Mouse (Mus musculus): Measurements from ENCODE around the gene Olfr764-ps1. TPM values are rescaled to one million over a fixed set of nuclear protein-coding genes. Genes with fewer than 3 reads are reported as not detected.
"Not testable (repeated sequence)": the region's sequence is repeated elsewhere in the genome, so short reads cannot be mapped to it uniquely, and the experiment has no call there.

Olfr764-ps1 gene
- polyA plus RNA-seq, 1 experiment from 2014 or later: not detected

DNA sequence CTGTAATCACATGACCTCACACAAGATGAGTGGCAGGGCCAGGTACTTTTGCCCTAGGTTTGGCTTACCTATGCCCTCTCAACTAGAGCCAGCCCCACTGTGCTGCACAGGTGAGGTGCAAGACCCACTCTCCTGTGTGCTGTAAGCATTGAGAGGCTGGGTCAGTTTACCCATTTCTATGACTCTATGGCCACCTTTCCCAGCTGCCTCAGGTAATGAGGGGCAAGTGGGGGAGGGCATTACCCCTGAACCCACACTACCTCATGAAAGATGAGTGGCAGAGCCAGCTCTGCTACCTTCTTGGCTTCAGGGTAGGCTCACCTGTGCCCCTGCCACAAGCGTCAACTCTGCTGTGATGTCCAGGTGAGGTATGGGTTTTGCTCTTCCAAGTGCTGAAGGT, 43.9 kb downstream of the Olfr764-ps1 start:
- no peaks in the 10 kb centered on the region for H3K27me3 ChIP-seq (ENCODE audit: insufficient read depth, poor library complexity, severe bottlenecking)
- H3K27ac ChIP-seq: no peak overlapping the region
- no peaks in the 10 kb centered on the region for H3K9me3 ChIP-seq
- no peaks in the 10 kb centered on the region for H3K36me3 ChIP-seq
- WGBS: 97% methylated on average over 1 of the region's 1 CpGs
- no peak overlapping the region for H3K4me3 ChIP-seq
- no peaks in the 10 kb centered on the region for H3K4me1 ChIP-seq (replicated peaks)
- no peak for DNase-seq (ENCODE audit: low spot score)

GRCm38 (mm10) chr10:128990994-128991393, 48.7 kb downstream of the Olfr764-ps1 start:
- Histone ChIP-seq H3K27me3 (ENCODE audit: insufficient read depth, poor library complexity, severe bottlenecking) (no peaks in the 10 kb centered on the region), H3K4me1 (replicated peaks) (no peaks in the 10 kb centered on the region)
- DNase-seq (ENCODE audit: low spot score): no peak

GRCm38 (mm10) chr10:128990129-128990850, 49.4 kb downstream of the Olfr764-ps1 start:
- H3K4me3 ChIP-seq; H3K4me1 ChIP-seq (replicated peaks); H3K27me3 ChIP-seq (ENCODE audit: insufficient read depth, poor library complexity, severe bottlenecking); DNase-seq (ENCODE audit: low spot score); H3K9me3 ChIP-seq; H3K27ac ChIP-seq; H3K36me3 ChIP-seq: not testable (repeated sequence)
- WGBS: 62% methylated on average over 7 of the region's 10 CpGs

More at GRCm38 (mm10) chr10:128990994-128991393, 48.7 kb downstream of the Olfr764-ps1 start:
- no peak overlapping the region for H3K27ac ChIP-seq
- no peaks in the 10 kb centered on the region for H3K36me3 ChIP-seq
- no peak overlapping the region for H3K4me3 ChIP-seq
- H3K9me3 ChIP-seq: no peaks in the 10 kb centered on the region

DNA sequence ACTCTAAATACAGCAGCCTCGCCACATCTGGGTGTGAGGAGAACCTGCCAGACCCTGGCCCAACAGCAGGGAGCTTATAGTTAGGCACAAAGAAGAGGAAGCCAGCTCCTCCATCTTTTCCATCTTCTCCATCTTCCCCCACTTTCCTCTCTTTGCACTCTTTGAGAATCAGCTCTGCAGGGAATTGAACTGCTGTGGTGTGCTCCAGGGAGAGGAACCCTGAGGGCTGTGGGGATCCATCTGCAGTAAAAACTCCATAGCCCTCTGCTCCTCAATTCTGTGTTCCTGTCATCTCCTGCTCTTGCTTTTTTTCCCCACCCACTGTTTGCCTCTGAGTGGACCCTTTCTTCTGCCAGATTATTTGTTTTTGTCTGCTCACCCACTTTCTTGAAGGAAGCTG, 50.6 kb downstream of the Olfr764-ps1 start, which contains the start of gene Olfr9:
Olfr9 (plus strand) TSS at position 301 of the 400 bp plus-strand sequence.
- H3K9me3 ChIP-seq; H3K4me3 ChIP-seq; H3K36me3 ChIP-seq; H3K27ac ChIP-seq; H3K27me3 ChIP-seq (ENCODE audit: insufficient read depth, poor library complexity, severe bottlenecking); DNase-seq (ENCODE audit: low spot score); H3K4me1 ChIP-seq (replicated peaks): not testable (repeated sequence)
- WGBS: 68% methylated on average over 1 of the region's 1 CpGs

Other genes with a start within 250 kb of the Olfr764-ps1 start
- gene Mmp19, start 249.0 kb downstream of the Olfr764-ps1 start, polyA plus RNA-seq (2016; fragmentation: Nextera tagmentation; extraction: Ambion mirVana): 0.36 and 0.39 TPM in 2 replicates
- gene Dnajc14, start 235.8 kb downstream of the Olfr764-ps1 start, polyA plus RNA-seq (2016; fragmentation: Nextera tagmentation; extraction: Ambion mirVana): 50.4 and 56.0 TPM in 2 replicates
- gene Tmem198b, start 235.5 kb downstream of the Olfr764-ps1 start, polyA plus RNA-seq (2016; fragmentation: Nextera tagmentation; extraction: Ambion mirVana): 19.1 and 23.3 TPM in 2 replicates
- 251 and 263 TPM in 2 replicates for gene Sarnp, start 222.6 kb downstream of the Olfr764-ps1 start, polyA plus RNA-seq (2016; fragmentation: Nextera tagmentation; extraction: Ambion mirVana)
- gene Ormdl2, start 218.3 kb downstream of the Olfr764-ps1 start, polyA plus RNA-seq (2016; fragmentation: Nextera tagmentation; extraction: Ambion mirVana): 74.1 and 97.0 TPM in 2 replicates
- gene Gdf11, start 148.2 kb downstream of the Olfr764-ps1 start, polyA plus RNA-seq (2016; fragmentation: Nextera tagmentation; extraction: Ambion mirVana): 8.9 and 11.1 TPM in 2 replicates
- 240 and 253 TPM in 2 replicates for gene Cd63, start 138.9 kb downstream of the Olfr764-ps1 start, polyA plus RNA-seq (2016; fragmentation: Nextera tagmentation; extraction: Ambion mirVana)
- 15.8 and 18.7 TPM in 2 replicates for gene Rdh5, start 117.0 kb downstream of the Olfr764-ps1 start, polyA plus RNA-seq (2016; fragmentation: Nextera tagmentation; extraction: Ambion mirVana)
- gene Bloc1s1, start 115.9 kb downstream of the Olfr764-ps1 start, polyA plus RNA-seq (2016; fragmentation: Nextera tagmentation; extraction: Ambion mirVana): 229 and 285 TPM in 2 replicates
- 3.7 and 4.0 TPM in 2 replicates for gene Itga7, start 106.1 kb downstream of the Olfr764-ps1 start, polyA plus RNA-seq (2016; fragmentation: Nextera tagmentation; extraction: Ambion mirVana)
- gene Mettl7b, start 78.9 kb downstream of the Olfr764-ps1 start, polyA plus RNA-seq (2016; fragmentation: Nextera tagmentation; extraction: Ambion mirVana): not detected in 2 replicates
- 0.06 TPM in 1 of 2 replicates, not detected in the other for gene Olfr9, start 50.5 kb downstream of the Olfr764-ps1 start, polyA plus RNA-seq (2016; fragmentation: Nextera tagmentation; extraction: Ambion mirVana)
- gene Olfr763, start 29.1 kb downstream of the Olfr764-ps1 start, polyA plus RNA-seq (2016; fragmentation: Nextera tagmentation; extraction: Ambion mirVana): not detected in 2 replicates
- gene Olfr765, start 10.1 kb upstream of the Olfr764-ps1 start, polyA plus RNA-seq (2016; fragmentation: Nextera tagmentation; extraction: Ambion mirVana): not detected in 2 replicates
- gene Olfr766-ps1, start 29.1 kb upstream of the Olfr764-ps1 start, polyA plus RNA-seq (2016; fragmentation: Nextera tagmentation; extraction: Ambion mirVana): not detected in 2 replicates
- not detected in 2 replicates for gene Olfr767, start 43.0 kb upstream of the Olfr764-ps1 start, polyA plus RNA-seq (2016; fragmentation: Nextera tagmentation; extraction: Ambion mirVana)
- gene Olfr768, start 59.5 kb upstream of the Olfr764-ps1 start, polyA plus RNA-seq (2016; fragmentation: Nextera tagmentation; extraction: Ambion mirVana): not detected in 2 replicates
- gene Olfr769, start 78.0 kb upstream of the Olfr764-ps1 start, polyA plus RNA-seq (2016; fragmentation: Nextera tagmentation; extraction: Ambion mirVana): not detected in 2 replicates
- not detected in 2 replicates for gene Olfr770, start 99.1 kb upstream of the Olfr764-ps1 start, polyA plus RNA-seq (2016; fragmentation: Nextera tagmentation; extraction: Ambion mirVana)
- gene Olfr771, start 124.9 kb upstream of the Olfr764-ps1 start, polyA plus RNA-seq (2016; fragmentation: Nextera tagmentation; extraction: Ambion mirVana): not detected in 2 replicates
- not detected in 2 replicates for gene Olfr772, start 138.0 kb upstream of the Olfr764-ps1 start, polyA plus RNA-seq (2016; fragmentation: Nextera tagmentation; extraction: Ambion mirVana)
- gene Olfr773, start 147.5 kb upstream of the Olfr764-ps1 start, polyA plus RNA-seq (2016; fragmentation: Nextera tagmentation; extraction: Ambion mirVana): not detected in 2 replicates
- not detected in 2 replicates for gene Olfr774, start 196.3 kb upstream of the Olfr764-ps1 start, polyA plus RNA-seq (2016; fragmentation: Nextera tagmentation; extraction: Ambion mirVana)
- gene Olfr775, start 208.5 kb upstream of the Olfr764-ps1 start, polyA plus RNA-seq (2016; fragmentation: Nextera tagmentation; extraction: Ambion mirVana): not detected in 2 replicates
- not detected in 2 replicates for gene Olfr776, start 219.2 kb upstream of the Olfr764-ps1 start, polyA plus RNA-seq (2016; fragmentation: Nextera tagmentation; extraction: Ambion mirVana)
- 0.10 TPM in 1 of 2 replicates, not detected in the other for gene Olfr777, start 231.6 kb upstream of the Olfr764-ps1 start, polyA plus RNA-seq (2016; fragmentation: Nextera tagmentation; extraction: Ambion mirVana)